Mouse (Mus musculus): ENCODE measurements around the gene Gm47996. TPM values are rescaled to one million over a fixed set of nuclear protein-coding genes. Genes with fewer than 3 reads are reported as not detected.

Gm47996 gene
- polyA plus RNA-seq, 1 experiment from 2014 or later = 0.42 TPM

DNA sequence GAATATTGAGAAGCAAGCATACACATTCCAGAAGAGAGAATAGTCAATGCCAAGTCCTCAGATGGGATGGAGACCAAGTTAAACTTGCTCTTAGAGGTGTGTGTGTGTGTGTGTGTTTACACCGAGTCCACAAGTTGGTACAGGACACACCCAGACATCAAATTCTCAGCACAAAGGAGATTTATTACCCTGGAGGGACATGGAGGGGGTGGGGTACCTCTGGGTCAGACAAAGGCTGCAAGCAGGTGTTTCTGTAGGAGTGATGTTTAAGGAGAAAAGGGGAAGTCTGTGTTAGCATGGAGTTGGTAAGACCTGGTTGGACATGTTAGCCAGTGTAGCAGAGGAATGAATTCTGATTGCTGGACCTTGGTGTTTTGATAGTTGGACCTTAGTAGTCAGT, 6.1 kb downstream of the Gm47996 start:
- 63% methylated on average over 1 of the region's 1 CpGs for WGBS

DNA sequence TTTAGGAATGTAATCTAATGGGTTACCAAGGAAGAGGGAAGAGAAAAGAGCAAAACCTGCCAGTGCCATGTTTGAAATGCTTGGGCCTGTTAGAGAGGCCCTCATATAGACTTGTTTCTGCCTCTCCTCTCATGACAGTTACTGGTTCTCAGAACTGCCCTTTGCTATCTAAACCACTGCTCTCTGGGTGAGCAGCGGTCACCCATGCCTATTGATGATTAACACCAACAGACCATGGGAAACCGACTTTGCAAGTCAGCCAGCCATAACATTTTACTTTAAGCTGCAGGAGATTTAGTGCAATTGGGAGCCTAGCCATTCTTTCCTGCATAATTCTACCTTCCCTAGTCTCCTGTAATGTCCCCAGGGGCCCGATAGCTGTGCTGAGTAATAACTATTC, 6.5 kb downstream of the Gm47996 start:
- ATAC-seq (ENCODE audit: low FRiP score) = no peak
- Histone ChIP-seq H3K4me2 (replicated peaks; ENCODE audit: low read depth, low read length) (no peak overlapping the region), H3K9me3 (ENCODE audit: control insufficient read depth, low read length) (no peaks in the 10 kb centered on the region), H3K36me3 (ENCODE audit: control insufficient read depth, insufficient read depth, low read length) (no peaks in the 10 kb centered on the region), H3K9ac (ENCODE audit: low read depth, low read length) (no peak overlapping the region), H3K27ac (ENCODE audit: low read depth, low read length) (no peak overlapping the region), H3K4me1 (replicated peaks; ENCODE audit: control insufficient read depth, insufficient read depth, low read length) (no peaks in the 10 kb centered on the region), H3K27me3 (ENCODE audit: control insufficient read depth, insufficient read depth, low read length) (no peaks in the 10 kb centered on the region), H3K4me3 (ENCODE audit: low read depth, low read length) (no peak overlapping the region)
- no peak for DNase-seq (ENCODE audit: low spot score)
- WGBS = 74% methylated on average over 3 of the region's 3 CpGs

More for the DNA sequence above, 6.1 kb downstream of the Gm47996 start:
- Histone ChIP-seq H3K9me3 (ENCODE audit: control insufficient read depth, low read length) (no peaks in the 10 kb centered on the region), H3K4me1 (replicated peaks; ENCODE audit: control insufficient read depth, insufficient read depth, low read length) (no peaks in the 10 kb centered on the region), H3K4me3 (ENCODE audit: low read depth, low read length) (no peak overlapping the region), H3K4me2 (replicated peaks; ENCODE audit: low read depth, low read length) (no peak overlapping the region), H3K36me3 (ENCODE audit: control insufficient read depth, insufficient read depth, low read length) (no peaks in the 10 kb centered on the region), H3K27ac (ENCODE audit: low read depth, low read length) (no peak overlapping the region), H3K9ac (ENCODE audit: low read depth, low read length) (no peak overlapping the region), H3K27me3 (ENCODE audit: control insufficient read depth, insufficient read depth, low read length) (no peaks in the 10 kb centered on the region)
- no peak for ATAC-seq (ENCODE audit: low FRiP score)
- DNase-seq (ENCODE audit: low spot score) = no peak

DNA sequence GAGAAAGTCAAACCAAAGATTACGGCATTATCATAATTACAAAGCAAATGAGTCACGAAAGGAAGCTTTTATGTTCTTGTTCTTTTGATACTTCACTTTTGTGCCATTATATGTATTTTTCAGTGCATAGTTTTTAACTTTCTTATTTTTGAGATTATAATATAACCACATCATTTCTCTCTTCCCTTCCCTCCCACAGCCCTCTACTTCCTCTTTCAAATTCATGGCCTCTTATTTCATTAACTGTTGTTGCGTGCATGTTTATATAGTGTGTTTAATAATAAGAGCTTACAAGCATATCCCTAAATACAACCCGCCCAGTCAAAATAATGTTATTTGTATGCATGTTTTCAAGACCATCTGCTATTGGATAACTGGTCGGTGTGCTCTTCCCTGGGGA, 9.1 kb downstream of the Gm47996 start:
- H3K27ac ChIP-seq (ENCODE audit: low read depth, low read length) = no peak overlapping the region
- no peaks in the 10 kb centered on the region for H3K9me3 ChIP-seq (ENCODE audit: control insufficient read depth, low read length)
- 88% methylated on average over 5 of the region's 5 CpGs for WGBS
- no peak overlapping the region for H3K9ac ChIP-seq (ENCODE audit: low read depth, low read length)
- DNase-seq (ENCODE audit: low spot score) (no peak), ATAC-seq (ENCODE audit: low FRiP score) (no peak)
- H3K4me3 ChIP-seq (ENCODE audit: low read depth, low read length) = no peak overlapping the region
- no peaks in the 10 kb centered on the region for H3K36me3 ChIP-seq (ENCODE audit: control insufficient read depth, insufficient read depth, low read length)
- no peak overlapping the region for H3K4me2 ChIP-seq (replicated peaks; ENCODE audit: low read depth, low read length)
- no peaks in the 10 kb centered on the region for H3K4me1 ChIP-seq (replicated peaks; ENCODE audit: control insufficient read depth, insufficient read depth, low read length)
- H3K27me3 ChIP-seq (ENCODE audit: control insufficient read depth, insufficient read depth, low read length) = no peaks in the 10 kb centered on the region

DNA sequence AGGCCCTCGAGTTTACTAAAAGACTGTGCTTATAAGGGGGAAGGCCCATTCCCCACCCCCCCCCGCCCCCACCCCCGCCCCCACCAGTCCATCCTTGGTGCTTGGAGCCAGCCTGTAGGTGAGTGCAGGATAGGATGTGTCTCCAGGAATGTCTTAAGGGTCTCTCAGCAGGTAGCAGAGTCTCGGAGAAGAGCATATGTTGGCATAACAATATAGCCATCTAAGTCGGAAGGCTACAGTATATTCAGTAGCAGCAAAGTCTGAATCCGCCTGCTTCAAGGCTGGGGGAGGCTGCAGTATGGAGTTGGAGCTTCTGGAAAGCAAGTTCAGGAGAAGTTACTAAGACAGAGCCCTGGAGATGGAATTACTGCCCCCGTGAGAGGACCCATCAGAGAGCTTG, 10.2 kb downstream of the Gm47996 start:
- H3K9me3 ChIP-seq (ENCODE audit: control insufficient read depth, low read length) = no peaks in the 10 kb centered on the region
- H3K36me3 ChIP-seq (ENCODE audit: control insufficient read depth, insufficient read depth, low read length) = no peaks in the 10 kb centered on the region
- no peak overlapping the region for H3K4me2 ChIP-seq (replicated peaks; ENCODE audit: low read depth, low read length)
- no peak overlapping the region for H3K9ac ChIP-seq (ENCODE audit: low read depth, low read length)
- ATAC-seq (ENCODE audit: low FRiP score) (no peak), DNase-seq (ENCODE audit: low spot score) (no peak)
- H3K4me1 ChIP-seq (replicated peaks; ENCODE audit: control insufficient read depth, insufficient read depth, low read length) = no peaks in the 10 kb centered on the region
- WGBS = 71% methylated on average over 7 of the region's 7 CpGs
- no peak overlapping the region for H3K4me3 ChIP-seq (ENCODE audit: low read depth, low read length)
- no peak overlapping the region for H3K27ac ChIP-seq (ENCODE audit: low read depth, low read length)
- no peaks in the 10 kb centered on the region for H3K27me3 ChIP-seq (ENCODE audit: control insufficient read depth, insufficient read depth, low read length)

DNA sequence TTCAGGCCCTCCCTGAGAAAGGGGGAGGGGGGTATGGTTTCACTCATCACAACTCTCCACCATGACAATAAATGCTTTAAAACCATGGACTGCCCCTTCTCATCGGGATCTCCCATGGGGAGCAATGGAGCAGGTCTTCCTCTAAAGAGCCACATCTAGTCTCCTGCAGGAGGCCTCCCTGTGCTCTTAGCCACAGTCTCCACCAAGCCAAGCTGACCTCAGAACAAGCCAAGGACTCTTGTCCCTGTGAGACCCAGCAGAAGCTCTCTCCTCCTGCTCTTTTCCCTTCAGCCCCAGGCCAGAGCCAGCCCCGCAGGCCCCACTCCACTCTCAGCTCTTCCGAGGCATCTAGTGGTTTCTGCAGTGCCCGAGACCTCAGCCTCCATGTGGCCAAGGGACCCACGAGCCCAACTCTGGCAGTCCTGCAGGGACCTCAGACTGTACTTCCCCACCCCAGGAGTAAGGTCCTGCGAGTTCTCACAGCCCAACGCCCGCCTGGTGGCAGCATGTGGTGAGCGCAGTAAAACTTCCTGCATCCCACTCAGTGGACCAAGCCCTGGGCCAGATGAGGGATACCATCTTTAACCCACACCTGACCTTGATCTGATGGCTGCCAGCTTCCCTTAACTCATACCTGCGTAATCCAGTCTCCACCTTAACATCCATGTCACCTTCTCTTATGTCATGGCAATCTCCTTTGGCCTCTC, 12.8 kb downstream of the Gm47996 start:
- Histone ChIP-seq H3K27ac (ENCODE audit: low read depth, low read length) (no peak overlapping the region), H3K4me1 (replicated peaks; ENCODE audit: control insufficient read depth, insufficient read depth, low read length) (no peaks in the 10 kb centered on the region), H3K9me3 (ENCODE audit: control insufficient read depth, low read length) (no peaks in the 10 kb centered on the region), H3K4me2 (replicated peaks; ENCODE audit: low read depth, low read length) (no peak overlapping the region), H3K27me3 (ENCODE audit: control insufficient read depth, insufficient read depth, low read length) (no peaks in the 10 kb centered on the region), H3K9ac (ENCODE audit: low read depth, low read length) (no peak overlapping the region), H3K36me3 (ENCODE audit: control insufficient read depth, insufficient read depth, low read length) (no peaks in the 10 kb centered on the region), H3K4me3 (ENCODE audit: low read depth, low read length) (no peak overlapping the region)
- WGBS = 88% methylated on average over 10 of the region's 10 CpGs
- no peak for ATAC-seq (ENCODE audit: low FRiP score)
- no peak for DNase-seq (ENCODE audit: low spot score)

DNA sequence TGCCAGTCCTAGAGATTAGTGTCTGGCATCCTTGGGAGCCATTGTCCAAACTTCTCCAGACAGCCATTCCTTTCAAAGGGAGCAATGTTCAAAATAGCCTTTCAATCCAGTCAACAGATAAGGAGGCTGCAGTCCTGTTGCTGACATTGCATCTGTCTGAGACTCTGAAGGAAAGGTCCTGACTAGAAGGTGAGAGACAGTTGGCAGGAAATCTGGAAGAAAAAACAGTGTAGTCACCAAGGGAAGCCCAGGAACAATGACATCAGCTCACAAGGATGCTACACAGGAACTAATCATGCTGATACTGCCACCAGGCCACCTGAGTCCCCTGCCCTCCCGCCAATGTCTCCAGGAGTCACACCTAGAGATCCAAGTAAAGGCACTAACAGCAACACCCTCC, 13.4 kb downstream of the Gm47996 start:
- Histone ChIP-seq H3K27ac (ENCODE audit: low read depth, low read length) (no peak overlapping the region), H3K4me3 (ENCODE audit: low read depth, low read length) (no peak overlapping the region), H3K9ac (ENCODE audit: low read depth, low read length) (no peak overlapping the region), H3K4me2 (replicated peaks; ENCODE audit: low read depth, low read length) (no peak overlapping the region), H3K36me3 (ENCODE audit: control insufficient read depth, insufficient read depth, low read length) (no peaks in the 10 kb centered on the region), H3K4me1 (replicated peaks; ENCODE audit: control insufficient read depth, insufficient read depth, low read length) (no peaks in the 10 kb centered on the region), H3K9me3 (ENCODE audit: control insufficient read depth, low read length) (no peaks in the 10 kb centered on the region), H3K27me3 (ENCODE audit: control insufficient read depth, insufficient read depth, low read length) (no peaks in the 10 kb centered on the region)
- ATAC-seq (ENCODE audit: low FRiP score) (no peak), DNase-seq (ENCODE audit: low spot score) (no peak)
- WGBS = 86% methylated on average over 1 of the region's 1 CpGs

DNA sequence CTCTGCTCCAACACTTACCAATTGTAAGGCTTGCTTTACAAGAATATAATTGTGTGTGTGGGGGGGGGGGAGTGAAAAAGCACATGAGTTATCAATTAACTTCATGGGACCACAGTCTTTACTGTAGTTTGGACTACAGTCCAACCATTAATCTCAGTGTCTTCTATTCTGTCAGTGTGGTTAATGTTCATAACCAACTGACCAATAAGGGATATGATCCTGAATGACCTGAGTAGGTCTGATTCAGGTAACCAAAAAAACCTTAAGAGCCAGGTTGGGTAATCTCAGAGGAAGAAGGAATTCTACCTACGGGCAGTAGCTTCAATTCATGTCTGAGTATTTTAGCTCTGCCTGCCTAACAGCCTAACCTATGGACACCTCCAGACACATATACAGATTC, 14.6 kb downstream of the Gm47996 start:
- no peaks in the 10 kb centered on the region for H3K4me1 ChIP-seq (replicated peaks; ENCODE audit: control insufficient read depth, insufficient read depth, low read length)
- ATAC-seq (ENCODE audit: low FRiP score) = no peak

DNA sequence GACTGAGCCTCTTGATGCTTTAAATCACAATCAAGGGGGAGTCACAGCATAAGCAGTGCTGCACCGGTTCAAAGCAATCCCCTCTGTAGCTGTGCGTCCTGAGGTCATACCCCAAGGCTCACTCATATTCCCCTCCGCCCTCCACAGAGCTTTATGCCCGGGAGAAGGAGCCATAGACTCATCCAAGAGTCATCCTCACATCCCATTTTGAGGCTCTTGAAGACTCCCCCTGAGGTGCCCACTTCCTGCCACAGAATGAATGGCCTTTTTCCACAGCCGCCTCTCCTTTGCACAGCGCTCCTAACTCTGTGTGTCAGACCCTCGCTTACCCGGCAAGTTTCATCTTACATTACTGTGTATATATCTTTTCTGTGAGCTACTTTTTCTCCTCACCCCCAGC, 17.6 kb downstream of the Gm47996 start:
- 81% methylated on average over 8 of the region's 8 CpGs for WGBS
- Histone ChIP-seq H3K4me3 (ENCODE audit: low read depth, low read length) (no peak overlapping the region), H3K36me3 (ENCODE audit: control insufficient read depth, insufficient read depth, low read length) (no peaks in the 10 kb centered on the region), H3K9ac (ENCODE audit: low read depth, low read length) (no peak overlapping the region), H3K4me1 (replicated peaks; ENCODE audit: control insufficient read depth, insufficient read depth, low read length) (no peaks in the 10 kb centered on the region), H3K27me3 (ENCODE audit: control insufficient read depth, insufficient read depth, low read length) (no peaks in the 10 kb centered on the region), H3K27ac (ENCODE audit: low read depth, low read length) (no peak overlapping the region), H3K4me2 (replicated peaks; ENCODE audit: low read depth, low read length) (no peak overlapping the region), H3K9me3 (ENCODE audit: control insufficient read depth, low read length) (no peaks in the 10 kb centered on the region)
- no peak for ATAC-seq (ENCODE audit: low FRiP score)
- no peak for DNase-seq (ENCODE audit: low spot score)

More for the DNA sequence above, 14.6 kb downstream of the Gm47996 start:
- DNase-seq (ENCODE audit: low spot score) = no peak
- Histone ChIP-seq H3K9ac (ENCODE audit: low read depth, low read length) (no peak overlapping the region), H3K36me3 (ENCODE audit: control insufficient read depth, insufficient read depth, low read length) (no peaks in the 10 kb centered on the region), H3K27me3 (ENCODE audit: control insufficient read depth, insufficient read depth, low read length) (no peaks in the 10 kb centered on the region), H3K4me3 (ENCODE audit: low read depth, low read length) (no peak overlapping the region), H3K27ac (ENCODE audit: low read depth, low read length) (no peak overlapping the region), H3K4me2 (replicated peaks; ENCODE audit: low read depth, low read length) (no peak overlapping the region), H3K9me3 (ENCODE audit: control insufficient read depth, low read length) (no peaks in the 10 kb centered on the region)
- WGBS = 94% methylated on average over 1 of the region's 1 CpGs

DNA sequence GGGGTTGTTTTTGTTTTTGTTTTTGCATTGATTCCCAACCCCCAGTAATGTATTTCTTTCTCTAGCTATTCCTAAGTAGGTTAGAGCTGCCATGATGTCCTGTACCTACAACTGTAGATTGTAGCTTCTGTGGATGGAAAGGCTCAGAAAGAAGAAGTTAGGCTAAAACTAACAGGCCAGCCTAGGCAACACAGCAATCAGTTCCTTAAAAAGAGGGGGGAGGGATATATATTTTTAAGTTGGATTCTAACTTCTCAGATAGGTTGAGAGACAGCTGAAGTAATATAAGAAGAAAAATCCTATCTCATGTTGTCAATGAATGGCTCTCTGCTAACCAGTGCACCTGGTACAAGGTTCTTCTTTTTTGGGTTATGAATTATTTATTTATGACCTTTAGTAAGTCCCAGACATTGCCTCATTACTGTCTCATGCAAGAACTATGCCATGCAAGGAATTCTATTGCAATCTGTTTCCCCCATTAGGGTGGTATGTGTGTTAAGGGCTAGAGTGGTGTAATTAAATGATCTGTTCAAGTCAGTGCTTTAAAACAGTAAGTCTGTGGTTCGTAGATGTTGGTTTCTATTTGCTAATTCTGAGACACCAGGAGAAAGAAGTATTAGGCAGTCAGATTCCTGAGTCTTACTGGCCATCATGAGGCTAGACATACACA, 18.5 kb downstream of the Gm47996 start:
- DNase-seq (ENCODE audit: low spot score) (no peak), ATAC-seq (ENCODE audit: low FRiP score) (no peak)
- Histone ChIP-seq H3K4me1 (replicated peaks; ENCODE audit: control insufficient read depth, insufficient read depth, low read length) (no peaks in the 10 kb centered on the region), H3K9me3 (ENCODE audit: control insufficient read depth, low read length) (no peaks in the 10 kb centered on the region), H3K27ac (ENCODE audit: low read depth, low read length) (no peak overlapping the region), H3K4me3 (ENCODE audit: low read depth, low read length) (no peak overlapping the region), H3K36me3 (ENCODE audit: control insufficient read depth, insufficient read depth, low read length) (no peaks in the 10 kb centered on the region), H3K9ac (ENCODE audit: low read depth, low read length) (no peak overlapping the region), H3K27me3 (ENCODE audit: control insufficient read depth, insufficient read depth, low read length) (no peaks in the 10 kb centered on the region), H3K4me2 (replicated peaks; ENCODE audit: low read depth, low read length) (no peak overlapping the region)
- WGBS = 80% methylated on average over 1 of the region's 1 CpGs
